Mouse (Mus musculus) activated CD4-positive, CD25-positive, alpha-beta regulatory T cell, adult 4 months (primary cell): Measurements from ENCODE around the gene Htt. TPM values are rescaled to one million over a fixed set of nuclear protein-coding genes. Genes with fewer than 3 reads are reported as not detected.
"Not testable (repeated sequence)": the region's sequence is repeated elsewhere in the genome, so short reads cannot be mapped to it uniquely, and the experiment has no call there.

Experiments
- ATAC-seq: one replicate; pipeline ENCODE4 v1.8.0; 2017
- polyA plus RNA-seq, 2 experiments: library from polyadenylated mRNA; unstranded; fragments of 100-300 nt; shearing (Covaris generic); gene quantifications; one replicate each; pipeline ENCODE4 v1.2.1; 2017

Gene Htt
- polyA plus RNA-seq: 10 to 100 TPM; 12.7 to 17.9 TPM

DNA sequence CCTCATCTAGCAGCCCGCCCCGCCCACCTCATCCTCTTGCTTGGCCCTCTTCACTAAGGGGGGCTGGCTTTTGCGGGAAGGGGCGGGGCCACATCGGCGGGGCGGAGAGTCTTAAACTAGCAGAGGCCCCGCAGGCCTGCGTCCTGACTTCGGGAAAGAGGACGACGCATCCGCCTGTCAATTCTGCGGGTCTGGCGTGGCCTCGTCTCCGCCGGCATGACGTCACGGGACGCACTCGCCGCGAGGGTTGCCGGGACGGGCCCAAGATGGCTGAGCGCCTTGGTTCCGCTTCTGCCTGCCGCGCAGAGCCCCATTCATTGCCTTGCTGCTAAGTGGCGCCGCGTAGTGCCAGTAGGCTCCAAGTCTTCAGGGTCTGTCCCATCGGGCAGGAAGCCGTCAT lies at the start of gene Htt:
TSS of gene Htt (plus strand) at position 232 of the 400 bp plus-strand sequence.
- peak; percentile 94 for ATAC-seq

DNA sequence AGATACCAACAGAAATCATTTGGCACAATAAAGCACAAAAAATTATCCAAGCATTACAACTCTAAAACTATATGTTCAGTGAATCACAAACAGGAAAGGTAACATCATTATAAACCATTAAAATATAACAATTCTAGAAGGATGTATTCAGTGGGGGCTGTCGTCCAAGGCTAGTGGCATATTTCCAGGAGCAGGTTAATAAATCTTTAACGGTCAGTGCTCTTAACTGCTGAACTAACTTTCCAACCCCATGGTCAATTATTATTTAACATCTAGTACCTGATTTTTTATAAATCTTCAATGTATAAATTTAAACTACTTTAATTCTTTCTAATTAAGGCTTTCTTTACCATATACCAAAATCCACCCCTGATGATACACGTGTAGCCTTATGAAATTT lies 47.2 kb upstream of the Htt start:
- not testable (repeated sequence) for ATAC-seq

GRCm38 (mm10) chr5:34714816-34715215 lies 46.7 kb upstream of the Htt start:
- ATAC-seq: no peak

DNA sequence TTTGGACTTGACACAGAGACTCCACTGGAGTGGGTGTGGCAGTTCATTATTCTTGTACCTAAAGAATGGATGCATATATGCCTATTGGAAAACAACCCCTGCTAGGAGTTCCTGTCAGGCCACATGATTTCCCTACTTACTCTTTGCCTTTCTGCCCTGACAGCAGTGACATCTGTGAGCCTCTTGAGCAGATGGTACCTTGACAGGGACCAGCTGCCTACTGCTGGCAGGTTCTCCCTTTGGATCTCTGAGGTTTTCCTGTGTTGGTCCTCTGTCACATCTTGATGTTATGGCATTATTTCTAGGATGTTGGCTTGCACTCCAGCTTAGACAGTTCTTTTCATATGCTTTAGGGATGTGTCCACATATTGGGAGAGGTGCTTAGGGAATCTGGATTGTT lies 32.4 kb upstream of the Htt start:
- no peak for ATAC-seq

GRCm38 (mm10) chr5:34730255-34730654 lies 31.3 kb upstream of the Htt start:
- no peak for ATAC-seq

DNA sequence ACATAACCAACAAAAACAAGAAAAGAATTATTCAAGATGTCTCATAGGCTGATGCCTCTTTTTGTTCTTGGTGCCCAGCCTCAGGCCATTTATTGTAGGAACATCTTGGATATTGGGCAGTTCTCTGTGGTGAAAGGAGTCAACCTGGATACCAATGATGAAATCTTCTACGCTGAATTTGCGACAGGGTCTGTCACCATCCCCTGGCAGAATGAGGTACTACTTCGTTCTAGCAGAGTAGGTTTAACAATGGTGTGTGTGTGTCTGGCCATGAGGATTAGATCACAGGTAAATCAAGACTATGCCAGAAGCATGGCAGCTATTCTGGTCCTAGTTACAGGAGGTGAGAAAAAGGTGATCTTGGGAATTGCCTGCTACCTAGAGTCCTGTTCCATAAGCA lies 10.1 kb upstream of the Htt start:
- no peak for ATAC-seq

DNA sequence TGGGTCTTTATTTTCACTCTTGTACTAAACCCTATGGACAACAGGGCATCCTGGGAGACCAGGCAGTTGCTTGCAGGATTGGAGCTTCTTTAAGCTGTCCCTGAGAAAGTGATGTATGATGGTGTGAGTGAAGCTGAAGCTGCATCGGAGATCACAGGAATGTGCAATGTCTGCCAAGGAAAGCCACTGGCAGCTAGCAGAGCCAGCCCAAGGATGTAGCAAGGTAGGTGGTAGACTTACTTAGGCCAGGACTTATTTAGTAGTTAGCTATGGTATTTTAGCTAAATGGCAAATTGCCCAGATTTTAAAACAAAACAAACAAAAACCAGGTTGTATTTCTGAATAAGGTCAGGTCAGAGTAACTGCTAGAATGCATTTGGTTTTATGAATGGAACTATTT lies 2.8 kb upstream of the Htt start:
- no peak for ATAC-seq

DNA sequence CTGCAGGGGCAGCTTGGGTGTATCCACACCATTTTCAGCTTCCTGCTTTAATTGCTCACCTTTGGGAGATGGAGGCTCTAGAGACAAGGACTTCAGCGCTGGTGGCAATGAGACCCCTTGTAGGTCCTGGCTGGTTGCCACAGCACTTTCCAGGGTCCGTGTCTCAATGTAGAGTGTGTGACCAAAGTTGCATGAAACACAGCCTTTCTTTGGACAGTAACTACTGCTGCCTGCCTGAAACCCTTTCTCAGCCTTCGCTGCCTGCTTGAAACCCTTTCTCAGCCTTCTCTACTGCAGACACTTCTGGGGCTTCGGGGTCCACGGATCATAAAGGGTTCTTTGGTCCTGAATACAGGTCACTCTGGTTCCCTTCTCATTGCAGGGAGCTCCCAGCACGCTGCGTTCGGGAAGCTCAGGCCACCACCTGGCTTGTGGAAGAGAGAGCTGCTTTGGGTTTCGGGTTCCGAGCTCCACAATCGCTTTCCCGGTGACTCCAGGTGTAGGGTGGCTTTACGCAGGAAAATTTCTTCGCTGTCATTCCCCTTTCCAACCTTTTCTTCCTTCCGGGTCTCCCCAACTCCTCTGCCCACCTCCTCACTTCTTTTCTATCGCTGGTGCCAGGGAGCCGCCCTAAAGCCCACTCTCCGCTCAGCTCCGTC lies 561 bp upstream of the Htt start:
- peak; percentile 4 for ATAC-seq

DNA sequence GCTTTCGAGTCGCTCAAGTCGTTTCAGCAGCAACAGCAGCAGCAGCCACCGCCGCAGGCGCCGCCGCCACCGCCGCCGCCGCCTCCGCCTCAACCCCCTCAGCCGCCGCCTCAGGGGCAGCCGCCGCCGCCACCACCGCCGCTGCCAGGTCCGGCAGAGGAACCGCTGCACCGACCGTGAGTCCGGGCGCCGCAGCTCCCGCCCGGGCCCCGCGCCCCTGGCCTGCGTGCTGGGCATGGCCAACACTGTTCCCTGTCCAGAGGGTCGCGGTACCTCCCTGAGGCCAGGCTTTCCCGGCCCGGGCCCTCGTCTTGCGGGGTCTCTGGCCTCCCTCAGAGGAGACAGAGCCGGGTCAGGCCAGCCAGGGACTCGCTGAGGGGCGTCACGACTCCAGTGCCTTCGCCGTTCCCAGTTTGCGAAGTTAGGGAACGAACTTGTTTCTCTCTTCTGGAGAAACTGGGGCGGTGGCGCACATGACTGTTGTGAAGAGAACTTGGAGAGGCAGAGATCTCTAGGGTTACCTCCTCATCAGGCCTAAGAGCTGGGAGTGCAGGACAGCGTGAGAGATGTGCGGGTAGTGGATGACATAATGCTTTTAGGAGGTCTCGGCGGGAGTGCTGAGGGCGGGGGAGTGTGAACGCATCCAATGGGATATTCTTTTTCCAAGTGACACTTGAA lies 533 bp downstream of the Htt start:
- ATAC-seq: peak; percentile 7

DNA sequence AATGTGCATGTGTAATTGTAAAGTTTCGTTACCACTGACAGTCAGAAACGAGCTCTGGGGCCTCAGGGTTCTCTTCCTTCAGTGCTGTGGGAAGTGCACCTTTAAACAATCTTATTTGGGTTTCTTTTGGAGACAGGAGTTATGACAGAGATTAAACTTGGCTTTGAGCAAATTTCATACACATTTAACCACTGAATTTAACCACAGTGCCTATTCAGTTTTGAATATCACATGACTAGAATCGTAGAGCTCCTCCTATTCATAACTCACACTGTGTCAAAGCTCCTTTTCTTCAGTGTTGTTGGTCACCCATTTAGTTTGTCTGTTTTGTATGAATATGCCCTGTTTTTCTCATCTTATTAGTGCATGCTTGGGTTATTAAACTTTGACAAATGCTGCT lies 10.3 kb downstream of the Htt start:
- ATAC-seq: peak; percentile 52

- ATAC-seq: no peak
These were observed 11.2 kb downstream of the Htt start for GRCm38 (mm10) chr5:34772696-34773245.

DNA sequence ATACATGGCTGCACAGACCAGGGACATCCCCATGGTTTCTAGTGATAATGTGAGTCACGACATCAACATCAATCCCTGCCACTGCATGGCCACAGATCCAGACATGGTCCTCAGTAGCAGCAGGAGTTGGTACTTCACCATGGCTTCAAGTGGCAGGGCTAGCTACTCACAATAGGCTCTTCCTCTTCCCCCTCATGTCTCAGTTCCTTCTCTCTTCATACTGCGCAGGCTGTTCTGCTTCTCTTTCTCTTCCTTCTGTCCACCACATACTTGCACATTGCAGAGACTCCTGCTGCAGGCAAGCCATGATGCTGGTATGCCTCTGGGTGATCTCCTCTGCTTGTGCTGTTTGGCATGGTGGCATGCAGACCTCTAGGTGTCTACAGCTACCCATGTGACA lies 11.9 kb downstream of the Htt start:
- no peak for ATAC-seq

GRCm38 (mm10) chr5:34785027-34785426 lies 23.5 kb downstream of the Htt start:
- ATAC-seq: peak; percentile 81

DNA sequence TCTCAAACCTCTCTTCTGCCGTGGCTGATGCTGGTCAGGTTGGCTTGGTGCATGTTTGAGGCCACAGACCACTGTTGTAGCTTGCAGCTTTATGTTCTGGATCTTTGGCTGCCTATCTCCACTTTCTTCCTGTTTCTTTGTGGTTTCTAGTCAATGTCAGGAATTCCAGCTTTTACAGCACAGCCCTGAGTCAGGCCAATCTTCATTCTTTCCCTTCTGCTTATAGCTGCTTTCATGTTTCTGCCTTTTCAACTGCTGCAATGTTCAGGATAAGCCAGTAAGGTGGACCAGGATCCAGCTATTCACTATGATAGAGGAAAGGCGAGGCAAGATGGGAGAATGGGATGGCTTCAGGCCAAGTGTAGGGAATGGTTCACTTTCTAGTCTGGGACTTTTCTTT lies 29.6 kb downstream of the Htt start:
- no peak for ATAC-seq

DNA sequence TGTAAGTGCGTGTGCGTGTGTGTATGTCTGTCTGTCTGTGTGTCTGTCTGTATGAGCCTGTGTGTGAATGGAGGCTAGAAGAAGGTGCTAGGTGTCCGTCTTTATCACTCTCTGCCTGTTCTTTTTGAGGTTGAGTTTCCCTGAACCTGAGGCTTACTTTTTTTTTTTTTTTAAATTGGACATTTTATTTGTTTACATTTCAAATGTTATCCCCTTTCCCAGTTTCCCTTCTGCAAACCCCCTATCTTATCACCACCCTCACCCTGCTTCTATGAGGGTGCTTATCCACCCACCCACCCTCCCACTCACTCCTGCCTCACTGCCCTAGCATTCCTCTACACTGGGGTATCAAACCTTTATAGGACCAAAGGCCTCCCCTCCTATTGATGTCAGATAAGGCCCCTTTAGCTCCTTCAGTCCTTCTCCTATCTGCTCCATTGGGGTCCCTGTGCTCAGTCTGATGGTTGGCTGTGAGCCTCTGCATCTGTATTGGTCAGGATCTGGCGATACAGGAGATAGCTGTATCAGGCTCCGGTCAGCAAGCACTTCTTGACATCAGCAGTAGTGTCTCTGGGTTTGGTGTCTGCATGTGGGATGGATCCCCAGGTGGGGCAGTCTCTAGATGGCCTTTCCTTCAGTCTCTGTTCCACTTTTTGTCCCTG lies 38.9 kb downstream of the Htt start:
- ATAC-seq: no peak

GRCm38 (mm10) chr5:34806038-34806437 lies 44.5 kb downstream of the Htt start:
- ATAC-seq: no peak

DNA sequence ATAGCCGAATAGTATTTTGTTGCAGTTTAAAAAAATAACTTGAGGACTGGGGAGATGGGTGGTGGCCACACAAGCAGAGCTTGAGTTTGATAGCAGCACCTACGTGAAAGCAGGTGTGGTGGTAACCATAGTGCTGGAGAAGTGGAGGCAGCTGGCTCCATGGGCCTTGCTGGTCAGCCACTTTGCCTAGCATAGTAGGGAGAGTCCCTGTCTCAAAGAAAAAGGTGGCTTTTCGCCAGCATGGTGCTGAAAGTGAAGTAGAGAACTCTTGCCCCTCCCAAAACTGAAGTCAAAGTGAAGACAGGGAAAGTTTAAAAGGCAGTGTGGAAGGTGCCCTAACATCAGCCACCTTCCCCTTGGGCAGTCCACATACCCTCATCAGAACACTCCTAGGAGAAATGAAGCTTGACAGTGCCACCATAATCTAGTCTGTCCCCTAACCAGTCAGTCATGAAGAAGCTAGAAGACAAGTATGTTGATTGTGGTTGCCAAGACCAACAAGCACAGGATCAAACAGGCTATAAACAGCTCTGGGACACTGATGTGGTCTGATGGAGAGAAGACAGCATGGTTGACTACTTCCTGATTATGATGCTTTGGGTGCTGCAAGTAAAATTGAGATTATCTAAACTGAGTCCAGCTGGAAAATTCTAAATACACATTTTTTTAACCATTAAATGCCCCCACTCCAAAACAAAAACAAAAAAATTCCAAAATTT lies 61.0 kb downstream of the Htt start:
- ATAC-seq: no peak

GRCm38 (mm10) chr5:34854079-34854478 lies 92.5 kb downstream of the Htt start:
- no peak for ATAC-seq

DNA sequence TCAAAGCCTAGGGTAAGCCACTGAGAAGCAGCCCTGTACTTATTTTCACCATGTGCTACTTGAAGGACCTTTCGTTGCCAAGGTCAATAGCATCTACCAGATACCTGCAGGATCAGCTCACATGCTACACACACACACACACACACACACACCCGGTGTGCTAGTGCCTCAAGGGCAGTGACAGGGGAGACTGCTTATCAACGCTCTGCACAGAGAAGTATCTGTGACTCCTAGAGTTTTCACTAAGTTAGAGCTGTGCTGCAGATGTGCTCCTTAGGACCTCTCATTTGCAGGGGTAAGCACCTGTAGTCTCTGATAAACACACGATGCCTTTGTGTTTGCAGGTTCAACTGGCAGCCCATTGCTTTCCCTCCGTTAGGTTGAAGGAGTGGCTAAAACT lies 103.8 kb downstream of the Htt start:
- no peak for ATAC-seq

GRCm38 (mm10) chr5:34880307-34880706 lies 118.8 kb downstream of the Htt start:
- not testable (repeated sequence) for ATAC-seq

DNA sequence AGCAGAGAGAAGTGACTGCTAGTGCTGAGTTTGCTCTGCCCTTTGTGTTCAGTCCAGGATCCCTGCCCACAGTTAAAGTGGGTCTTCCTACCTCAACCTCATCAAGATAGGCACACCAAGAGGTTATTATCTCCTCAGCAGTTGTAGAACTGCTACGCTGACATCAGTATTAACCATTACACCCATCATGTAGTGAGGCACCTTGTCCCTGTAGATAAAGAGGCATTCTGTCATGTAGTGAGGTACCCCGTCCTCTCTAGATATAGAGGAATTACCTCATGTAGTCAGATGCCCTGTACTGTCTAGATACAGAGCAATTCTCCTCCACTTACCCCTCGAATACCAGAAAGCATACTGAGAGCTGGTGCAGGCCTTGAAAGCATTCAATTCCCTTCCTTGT lies 119.5 kb downstream of the Htt start:
- no peak for ATAC-seq

GRCm38 (mm10) chr5:34885250-34885649 lies 123.7 kb downstream of the Htt start:
- ATAC-seq: no peak

DNA sequence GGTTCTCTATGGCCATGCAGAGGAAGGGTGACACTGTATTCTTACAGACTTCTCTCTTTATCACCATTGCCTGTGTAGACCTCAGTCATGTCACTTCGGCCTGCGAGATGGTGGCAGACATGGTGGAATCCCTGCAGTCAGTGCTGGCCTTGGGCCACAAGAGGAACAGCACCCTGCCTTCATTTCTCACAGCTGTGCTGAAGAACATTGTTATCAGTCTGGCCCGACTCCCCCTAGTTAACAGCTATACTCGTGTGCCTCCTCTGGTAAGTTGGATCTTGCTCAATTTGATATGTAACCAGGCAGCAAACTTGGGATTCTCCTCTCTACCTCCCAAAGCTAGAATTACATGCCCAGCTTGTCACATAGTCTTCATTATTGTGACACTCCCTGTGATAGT lies 127.7 kb downstream of the Htt start:
- ATAC-seq: no peak
